Mouse (Mus musculus): ENCODE results near the gene Gsta3. TPM values are rescaled to one million over a fixed set of nuclear protein-coding genes. Genes with fewer than 3 reads are reported as not detected.
A peak's percentile ranks its signal among the peaks of the same experiment; 100 is the strongest.
"Not testable (repeated sequence)": the region's sequence is repeated elsewhere in the genome, so short reads cannot be mapped to it uniquely, and the experiment has no call there.

Gene Gsta3
- polyA plus RNA-seq (2015; fragmentation: Nextera tagmentation; extraction: Ambion mirVana), result 71.7 and 77.2 TPM in 2 replicates

GRCm38 (mm10) chr1:21239911-21240898 is at the start of gene Gsta3:
Gene Gsta3, plus strand, starts transcription at chr1:21240589.
- no peaks in the 10 kb centered on the region for H3K4me1 ChIP-seq (replicated peaks; ENCODE audit: control insufficient read depth, insufficient read depth)
- H3K27ac ChIP-seq (replicated peaks), result peak within 1 kb of the TSS; percentile 65
- WGBS, result 54% methylated on average over 8 of the region's 8 CpGs
- ATAC-seq (ENCODE audit: low FRiP score, low TSS enrichment) (peak; percentile 91), DNase-seq (ENCODE audit: low spot score) (peak; percentile 45)
- H3K36me3 ChIP-seq (ENCODE audit: control insufficient read depth, insufficient read depth, low read length), result no peaks in the 10 kb centered on the region
- H3K9me3 ChIP-seq (ENCODE audit: control insufficient read depth, low read length), result no peaks in the 10 kb centered on the region
- H3K9ac ChIP-seq (ENCODE audit: low read length), result no peak within 1 kb of the TSS
- TF ChIP-seq CTCF (IDR thresholded peaks at IDR 0.05; ENCODE audit: low read depth), result no peak
- no peak for TF ChIP-seq EP300 (optimal IDR thresholded peaks at IDR 0.05)
- peak within 1 kb of the TSS; percentile 20; the same call in 1 of the 2 replicates for H3K4me2 ChIP-seq (replicated peaks; ENCODE audit: low read depth)
- no peak within 1 kb of the TSS for H3K4me3 ChIP-seq (ENCODE audit: low read depth, low read length)
- no peaks in the 10 kb centered on the region for H3K27me3 ChIP-seq (ENCODE audit: control insufficient read depth, insufficient read depth, low read length)

GRCm38 (mm10) chr1:21206241-21206640 is 34.1 kb upstream of the Gsta3 start:
- Histone ChIP-seq H3K9me3 (ENCODE audit: control insufficient read depth, low read length) (no peaks in the 10 kb centered on the region), H3K4me1 (replicated peaks; ENCODE audit: control insufficient read depth, insufficient read depth) (no peaks in the 10 kb centered on the region), H3K4me2 (replicated peaks; ENCODE audit: low read depth) (no peak overlapping the region), H3K27ac (replicated peaks) (no peak overlapping the region), H3K27me3 (ENCODE audit: control insufficient read depth, insufficient read depth, low read length) (no peaks in the 10 kb centered on the region), H3K9ac (ENCODE audit: low read length) (no peak overlapping the region), H3K36me3 (ENCODE audit: control insufficient read depth, insufficient read depth, low read length) (no peaks in the 10 kb centered on the region), H3K4me3 (ENCODE audit: low read depth, low read length) (no peak overlapping the region)
- WGBS, result 95% methylated on average over 1 of the region's 1 CpGs
- DNase-seq (ENCODE audit: low spot score) (no peak), ATAC-seq (ENCODE audit: low FRiP score, low TSS enrichment) (no peak)
- TF ChIP-seq CTCF (IDR thresholded peaks at IDR 0.05; ENCODE audit: low read depth), result no peak

- not testable (repeated sequence) for H3K9me3 ChIP-seq (ENCODE audit: control insufficient read depth, low read length)
- ATAC-seq (ENCODE audit: low FRiP score, low TSS enrichment), result 0 out of 2 replicates have a peak, but pooled peaks have one; percentile 16
Observed at GRCm38 (mm10) chr1:21213537-21213936, 26.9 kb upstream of the Gsta3 start.

GRCm38 (mm10) chr1:21213991-21214692 is 26.2 kb upstream of the Gsta3 start:
- not testable (repeated sequence) for H3K9me3 ChIP-seq (ENCODE audit: control insufficient read depth, low read length); DNase-seq (ENCODE audit: low spot score); H3K4me1 ChIP-seq (replicated peaks; ENCODE audit: control insufficient read depth, insufficient read depth); H3K9ac ChIP-seq (ENCODE audit: low read length); H3K36me3 ChIP-seq (ENCODE audit: control insufficient read depth, insufficient read depth, low read length); H3K4me2 ChIP-seq (replicated peaks; ENCODE audit: low read depth); ATAC-seq (ENCODE audit: low FRiP score, low TSS enrichment); H3K27ac ChIP-seq (replicated peaks); H3K27me3 ChIP-seq (ENCODE audit: control insufficient read depth, insufficient read depth, low read length); H3K4me3 ChIP-seq (ENCODE audit: low read depth, low read length)
- 67% methylated on average over 6 of the region's 6 CpGs for WGBS

More at GRCm38 (mm10) chr1:21213537-21213936, 26.9 kb upstream of the Gsta3 start:
- not testable (repeated sequence) for H3K4me1 ChIP-seq (replicated peaks; ENCODE audit: control insufficient read depth, insufficient read depth); H3K4me3 ChIP-seq (ENCODE audit: low read depth, low read length); DNase-seq (ENCODE audit: low spot score); H3K36me3 ChIP-seq (ENCODE audit: control insufficient read depth, insufficient read depth, low read length); H3K4me2 ChIP-seq (replicated peaks; ENCODE audit: low read depth); H3K27me3 ChIP-seq (ENCODE audit: control insufficient read depth, insufficient read depth, low read length); H3K27ac ChIP-seq (replicated peaks); H3K9ac ChIP-seq (ENCODE audit: low read length)
- peak; percentile 50 for TF ChIP-seq CTCF (IDR thresholded peaks at IDR 0.05; ENCODE audit: low read depth)
- 34% methylated on average over 2 of the region's 3 CpGs for WGBS

GRCm38 (mm10) chr1:21218489-21218919 is 21.9 kb upstream of the Gsta3 start, which contains the start of gene Tmem14a:
Gene Tmem14a, plus strand, starts transcription at chr1:21218575.
- Histone ChIP-seq H3K27ac (replicated peaks) (peak within 1 kb of the TSS; percentile 85), H3K9ac (ENCODE audit: low read length) (peak within 1 kb of the TSS; percentile 77), H3K4me3 (ENCODE audit: low read depth, low read length) (peak within 1 kb of the TSS; percentile 61), H3K27me3 (ENCODE audit: control insufficient read depth, insufficient read depth, low read length) (no peaks in the 10 kb centered on the region), H3K4me1 (replicated peaks; ENCODE audit: control insufficient read depth, insufficient read depth) (no peaks in the 10 kb centered on the region), H3K36me3 (ENCODE audit: control insufficient read depth, insufficient read depth, low read length) (no peaks in the 10 kb centered on the region), H3K4me2 (replicated peaks; ENCODE audit: low read depth) (peak within 1 kb of the TSS; percentile 86), H3K9me3 (ENCODE audit: control insufficient read depth, low read length) (no peaks in the 10 kb centered on the region)
- 0% methylated on average over 17 of the region's 17 CpGs for WGBS
- peak; percentile 91 for DNase-seq (ENCODE audit: low spot score)
- TF ChIP-seq CTCF (IDR thresholded peaks at IDR 0.05; ENCODE audit: low read depth) (peak; percentile 97), EP300 (optimal IDR thresholded peaks at IDR 0.05) (no peak)
- ATAC-seq (ENCODE audit: low FRiP score, low TSS enrichment), result peak; percentile 90

Measured in stomach, postnatal 0 days (tissue).